Comparison of ENCODE assay signal across 24 mouse cellular contexts in the genomic region with DNA sequence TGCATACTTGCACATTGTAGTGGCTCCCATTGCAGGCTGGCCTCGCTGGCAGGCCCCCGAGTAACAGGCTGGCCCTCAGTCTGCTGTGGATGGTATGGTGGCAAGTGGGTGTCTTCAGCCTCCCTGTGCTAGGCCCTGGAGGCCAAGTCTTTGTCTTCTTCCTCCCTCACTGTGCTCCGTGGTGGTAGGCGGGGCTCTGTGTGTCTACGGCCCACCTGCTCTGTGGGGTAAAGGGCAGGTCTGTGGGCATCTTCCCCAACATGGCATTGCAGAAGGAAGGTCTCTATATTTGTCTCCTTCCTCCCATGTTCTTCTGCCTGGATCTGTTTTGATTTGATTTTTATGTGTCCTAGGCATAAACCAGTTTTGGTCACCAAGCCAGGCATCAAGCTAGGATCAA.
DNase-seq lines count a peak whose midpoint lies in the region; TF ChIP-seq lines count a peak whose summit lies in the region.
"Had no signal": no experiment of that assay in that cellular context is flagged by ENCODE, and none has a peak within 500 bp of the region (broad histone marks: within the 10 kb centered on the region; RNA-seq: fewer than 3 reads in every experiment).

No protein-coding gene starts in this region.

- peaks cover 3% of the 10 kb centered on the region for H3K4me1 ChIP-seq in thymus, adult 2 months (replicated peaks; ENCODE audit: control insufficient read depth, insufficient read depth, low read length)
- H3K4me1 ChIP-seq: forebrain, embryonic 15.5 days; heart, embryonic 12.5 days; heart, embryonic 15.5 days; hindbrain, embryonic 10.5 days; hindbrain, embryonic 13.5 days had no signal

- DNase-seq in heart, adult 11 months = peak; percentile 41
- no peak for DNase-seq in heart, adult 18-20 months
- DNase-seq in thymus, postnatal 0 days (ENCODE audit: low spot score) = peak; percentile 12
- no peak for DNase-seq in thymus, adult 2 months
- peak; percentile 38 for DNase-seq in thymus, postnatal 25 days
- no peak for DNase-seq in layer of hippocampus, postnatal 25 days (ENCODE audit: extremely low spot score in 1 of 2, low spot score in 1 of 2)
- DNase-seq: adrenal gland, postnatal 10 days; adrenal gland, postnatal 36 days; B cell, adult 2 months; cerebellum, adult 18-20 months; cerebellum, adult 9-10 months; cerebellum, postnatal 14 days; gastrocnemius, postnatal 10 days; gastrocnemius, postnatal 36 days; heart, postnatal 10 days; heart, postnatal 36 days had no signal

- no peaks in the 10 kb centered on the region for H3K36me3 ChIP-seq in thymus, adult 2 months (ENCODE audit: control insufficient read depth, insufficient read depth, low read length)
- H3K36me3 ChIP-seq: forebrain, embryonic 15.5 days; G1E; heart, embryonic 12.5 days; heart, embryonic 15.5 days; hindbrain, embryonic 10.5 days; hindbrain, embryonic 13.5 days had no signal

- no peak overlapping the region for H3K27ac ChIP-seq in thymus, adult 2 months (ENCODE audit: control insufficient read depth, insufficient read depth, low read length)
- H3K27ac ChIP-seq: forebrain, embryonic 15.5 days; heart, embryonic 15.5 days; hindbrain, embryonic 10.5 days; hindbrain, embryonic 13.5 days had no signal

- no peaks in the 10 kb centered on the region for H3K27me3 ChIP-seq in thymus, adult 2 months (ENCODE audit: control insufficient read depth, insufficient read depth, low read length)
- H3K27me3 ChIP-seq: CH12.LX; forebrain, embryonic 15.5 days; heart, embryonic 12.5 days; heart, embryonic 15.5 days; hindbrain, embryonic 13.5 days; Patski had no signal

- TF ChIP-seq POLR2A in thymus, adult 2 months (IDR thresholded peaks at IDR 0.05; ENCODE audit: control insufficient read depth, extremely low read depth, insufficient read depth, low read length, poor library complexity) = no peak

- 72% methylated on average over 5 of the region's 5 CpGs for WGBS in thymus, adult 2 months

- no peak for TF ChIP-seq CTCF in thymus, adult 2 months (IDR thresholded peaks at IDR 0.05; ENCODE audit: borderline replicate concordance, control insufficient read depth, extremely low read depth, insufficient read depth, low read length, poor library complexity)

- no peak overlapping the region for H3K4me3 ChIP-seq in thymus, adult 2 months (ENCODE audit: control insufficient read depth, insufficient read depth, low read length)
- H3K4me3 ChIP-seq: forebrain, embryonic 15.5 days; heart, embryonic 12.5 days; heart, embryonic 15.5 days; hindbrain, embryonic 10.5 days; hindbrain, embryonic 13.5 days had no signal

Comparison
In these comparisons a context has a peak if more than half of its experiments do, and no peak if none do; other contexts are left out.
1. DNase-seq: peak in heart, adult 11 months (single experiment), thymus, postnatal 0 days (single experiment) and thymus, postnatal 25 days (single experiment); none in heart, adult 18-20 months (0 of 2), thymus, adult 2 months (single experiment) and layer of hippocampus, postnatal 25 days (0 of 2).